Mouse (Mus musculus): ENCODE data around the gene Timp3.

The Timp3 gene

GRCm38 (mm10) chr10:86387821-86388440, 87.8 kb downstream of the Timp3 start:
- peak in 1 of 2 experiments; percentile 26 for DNase-seq (ENCODE audit: low spot score in 2 of 2)

- DNase-seq (ENCODE audit: low spot score in 2 of 2), result peak; percentile 11 to 63
Measured at GRCm38 (mm10) chr10:86388803-86389202, 88.6 kb downstream of the Timp3 start.

GRCm38 (mm10) chr10:86389357-86389756, 89.2 kb downstream of the Timp3 start:
- no peak for DNase-seq (ENCODE audit: low spot score in 2 of 2)

DNA sequence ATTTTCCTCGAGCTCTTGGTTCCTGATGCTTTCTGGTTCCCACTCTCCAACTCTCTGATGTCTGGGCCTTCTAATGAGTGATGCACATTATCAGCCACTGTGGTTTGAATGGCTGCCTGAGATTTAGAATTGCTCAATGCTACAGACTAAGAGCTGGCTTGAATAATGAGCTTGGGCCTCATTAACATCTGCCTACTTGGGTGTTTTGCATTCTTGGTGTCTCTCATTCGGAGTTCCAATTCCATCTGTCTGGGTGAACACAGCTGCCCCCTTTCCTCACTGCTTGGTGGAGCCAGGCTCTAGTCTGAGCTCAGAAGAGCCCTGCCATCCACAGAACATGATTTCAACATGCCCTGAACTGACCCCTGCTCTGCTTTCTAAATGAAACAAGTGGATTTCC, 89.7 kb downstream of the Timp3 start:
- DNase-seq (ENCODE audit: low spot score in 2 of 2), result no peak

DNA sequence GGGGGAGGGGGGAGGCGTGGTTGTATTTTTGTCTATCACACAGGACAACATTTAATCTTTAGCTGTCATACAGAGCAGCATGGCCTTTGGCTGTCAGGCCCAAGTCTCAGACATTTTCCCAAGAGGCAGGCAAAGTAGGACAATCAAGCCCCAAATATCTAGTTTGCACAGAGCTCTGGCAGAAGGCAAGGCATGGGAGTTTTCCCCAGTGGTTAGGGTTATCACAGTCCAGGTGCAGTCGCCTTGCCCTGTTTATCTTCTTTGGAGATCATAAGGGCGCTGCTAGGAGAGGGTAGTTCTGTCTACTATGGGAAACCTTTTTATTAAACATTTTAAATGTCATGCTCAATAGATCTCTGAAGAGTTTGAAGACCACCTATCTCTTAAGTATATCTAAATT, 92.2 kb downstream of the Timp3 start:
- DNase-seq (ENCODE audit: low spot score in 2 of 2), result no peak

- DNase-seq (ENCODE audit: low spot score in 2 of 2), result no peak
Measured at GRCm38 (mm10) chr10:86397577-86398346, 97.6 kb downstream of the Timp3 start.

GRCm38 (mm10) chr10:86398347-86398720, 98.2 kb downstream of the Timp3 start:
- no peak for DNase-seq (ENCODE audit: low spot score in 2 of 2)
